Mouse (Mus musculus) lung, adult 2 months (tissue): ENCODE data around the gene 5430419D17Rik.

Experiments
- CTCF ChIP-seq: fragments of 200-500 bp; IDR thresholded peaks from 2 replicates; pipeline ENCODE4 v1.5.1; 2011; ENCODE audit warnings: mild to moderate bottlenecking, low read length, control low read depth; ENCODE audit not compliant: insufficient read depth
- POLR2A ChIP-seq: fragments of 200-500 bp; IDR thresholded peaks from 2 replicates; pipeline ENCODE4 v1.6.1; 2011; ENCODE audit warnings: low read depth, mild to moderate bottlenecking, control low read depth, low read length, borderline replicate concordance; ENCODE audit errors: extremely low read depth

- TF ChIP-seq POLR2A (no peak), CTCF (no peak)
Observed at GRCm38 (mm10) chr7:131327054-131327453, 152.9 kb downstream of the 5430419D17Rik start.
